14 mouse cellular contexts compared by ENCODE assay signal in the genomic region with DNA sequence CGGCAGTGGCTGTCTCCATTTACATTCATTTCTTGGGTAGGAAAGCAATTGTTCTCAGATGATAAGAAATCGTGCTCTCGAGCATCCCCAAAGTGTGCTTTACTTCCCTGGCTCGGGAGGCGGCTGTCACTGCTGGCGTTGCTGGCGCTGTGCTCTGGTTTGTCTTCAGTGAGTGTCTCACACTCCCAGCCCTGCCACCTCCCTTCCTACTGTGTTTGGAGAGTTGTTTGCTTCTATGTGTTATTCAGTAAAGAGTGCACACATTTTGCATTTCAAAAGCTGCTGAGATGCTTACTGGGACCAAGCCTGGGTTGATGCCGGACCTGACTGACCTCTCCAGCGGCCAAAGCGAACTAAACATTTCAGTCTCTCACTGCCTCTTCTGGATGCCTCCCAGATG.
A peak's percentile ranks its signal among the peaks of the same experiment; 100 is the strongest.
DNase-seq lines count a peak whose midpoint lies in the region; ATAC-seq lines count a peak whose summit lies in the region.
"Had no signal": no experiment of that assay in that cellular context is flagged by ENCODE, and none has a peak within 500 bp of the region (broad histone marks: within the 10 kb centered on the region; RNA-seq: fewer than 3 reads in every experiment).

No protein-coding gene starts in this region.

- ATAC-seq in forebrain, embryonic 13.5 days: no peak
- ATAC-seq in forebrain, embryonic 12.5 days (ENCODE audit: low FRiP score): no peak
- ATAC-seq in midbrain, embryonic 12.5 days (ENCODE audit: low FRiP score, low read depth): no peak
- ATAC-seq in erythroid progenitor cell, adult 5-6 weeks (replicated peaks; ENCODE audit: low FRiP score, poor library complexity, severe bottlenecking): no peak

- no peak overlapping the region for H3K4me2 ChIP-seq in forebrain, embryonic 13.5 days
- no peak overlapping the region for H3K4me2 ChIP-seq in forebrain, embryonic 12.5 days
- no peak overlapping the region for H3K4me2 ChIP-seq in midbrain, embryonic 12.5 days (replicated peaks)
- H3K4me2 ChIP-seq: heart, embryonic 15.5 days; limb, embryonic 12.5 days; liver, embryonic 15.5 days had no signal

- peaks cover 8% of the 10 kb centered on the region; the same call in 1 of the 2 replicates for H3K27me3 ChIP-seq in forebrain, embryonic 13.5 days
- 0 out of 2 replicates have a peak, but pooled peaks cover 9% of the 10 kb centered on the region for H3K27me3 ChIP-seq in forebrain, embryonic 12.5 days
- no peaks in the 10 kb centered on the region for H3K27me3 ChIP-seq in midbrain, embryonic 12.5 days
- H3K27me3 ChIP-seq: heart, embryonic 15.5 days; liver, embryonic 15.5 days had no signal

- DNase-seq in left cerebral cortex, adult 18-20 months (ENCODE audit: low spot score in 2 of 2): peak; percentile 20 to 46
- no peak for DNase-seq in left cerebral cortex, postnatal 10 days (ENCODE audit: extremely low spot score in 1 of 2, low spot score in 2 of 2)
- DNase-seq in brain, adult 2 months (ENCODE audit: low read depth, low spot score): peak; percentile 73
- no peak for DNase-seq in adrenal gland, adult 2 months
- DNase-seq: adrenal gland, postnatal 10 days; gastrocnemius, postnatal 36 days; lung, postnatal 36 days had no signal

- H3K4me3 ChIP-seq in forebrain, embryonic 13.5 days: no peak overlapping the region
- H3K4me3 ChIP-seq in forebrain, embryonic 12.5 days (replicated peaks): no peak overlapping the region
- H3K4me3 ChIP-seq in midbrain, embryonic 12.5 days: no peak overlapping the region
- H3K4me3 ChIP-seq: heart, embryonic 15.5 days; limb, embryonic 12.5 days; liver, embryonic 15.5 days had no signal

- no peaks in the 10 kb centered on the region for H3K36me3 ChIP-seq in forebrain, embryonic 13.5 days (ENCODE audit: poor library complexity, severe bottlenecking)
- no peaks in the 10 kb centered on the region for H3K36me3 ChIP-seq in forebrain, embryonic 12.5 days (replicated peaks)
- no peaks in the 10 kb centered on the region for H3K36me3 ChIP-seq in midbrain, embryonic 12.5 days
- H3K36me3 ChIP-seq: heart, embryonic 15.5 days; limb, embryonic 12.5 days; liver, embryonic 15.5 days had no signal

- WGBS in forebrain, embryonic 13.5 days: 61% methylated on average over 10 of the region's 10 CpGs
- 51% methylated on average over 10 of the region's 10 CpGs for WGBS in forebrain, embryonic 12.5 days
- WGBS in midbrain, embryonic 12.5 days: 59% methylated on average over 10 of the region's 10 CpGs

- peaks cover 14% of the 10 kb centered on the region for H3K4me1 ChIP-seq in forebrain, embryonic 13.5 days
- H3K4me1 ChIP-seq in forebrain, embryonic 12.5 days: peaks cover 2% of the 10 kb centered on the region; the same call in 1 of the 2 replicates
- peaks cover 4% of the 10 kb centered on the region for H3K4me1 ChIP-seq in midbrain, embryonic 12.5 days
- H3K4me1 ChIP-seq: heart, embryonic 15.5 days; liver, embryonic 15.5 days had no signal

- no peak overlapping the region for H3K9ac ChIP-seq in forebrain, embryonic 13.5 days
- H3K9ac ChIP-seq in forebrain, embryonic 12.5 days: no peak overlapping the region
- no peak overlapping the region for H3K9ac ChIP-seq in midbrain, embryonic 12.5 days (replicated peaks)
- H3K9ac ChIP-seq: heart, embryonic 15.5 days; limb, embryonic 12.5 days; liver, embryonic 15.5 days had no signal

- H3K9me3 ChIP-seq in forebrain, embryonic 13.5 days (replicated peaks): no peaks in the 10 kb centered on the region
- no peaks in the 10 kb centered on the region for H3K9me3 ChIP-seq in forebrain, embryonic 12.5 days
- no peaks in the 10 kb centered on the region for H3K9me3 ChIP-seq in midbrain, embryonic 12.5 days
- H3K9me3 ChIP-seq: heart, embryonic 15.5 days; limb, embryonic 12.5 days; liver, embryonic 15.5 days had no signal

- intact Hi-C loops in left cerebral cortex, postnatal 10 days (cut with DNase I): no loop called here

- H3K27ac ChIP-seq in forebrain, embryonic 13.5 days: 0 out of 2 replicates have a peak overlapping the region, but pooled peaks have one; percentile 16
- no peak overlapping the region for H3K27ac ChIP-seq in forebrain, embryonic 12.5 days
- peak overlapping the region; percentile 22; the same call in 1 of the 2 replicates for H3K27ac ChIP-seq in midbrain, embryonic 12.5 days (replicated peaks)
- H3K27ac ChIP-seq: heart, embryonic 15.5 days; limb, embryonic 12.5 days; liver, embryonic 15.5 days had no signal

Comparison
In these comparisons a context has a peak if more than half of its experiments do, and no peak if none do; other contexts are left out.
1. DNase-seq: peak in left cerebral cortex, adult 18-20 months (2 of 2) and brain, adult 2 months (single experiment); none in left cerebral cortex, postnatal 10 days (0 of 2) and adrenal gland, adult 2 months (single experiment).